Mouse (Mus musculus): Measurements from ENCODE around the gene Utrn.

The Utrn gene

DNA sequence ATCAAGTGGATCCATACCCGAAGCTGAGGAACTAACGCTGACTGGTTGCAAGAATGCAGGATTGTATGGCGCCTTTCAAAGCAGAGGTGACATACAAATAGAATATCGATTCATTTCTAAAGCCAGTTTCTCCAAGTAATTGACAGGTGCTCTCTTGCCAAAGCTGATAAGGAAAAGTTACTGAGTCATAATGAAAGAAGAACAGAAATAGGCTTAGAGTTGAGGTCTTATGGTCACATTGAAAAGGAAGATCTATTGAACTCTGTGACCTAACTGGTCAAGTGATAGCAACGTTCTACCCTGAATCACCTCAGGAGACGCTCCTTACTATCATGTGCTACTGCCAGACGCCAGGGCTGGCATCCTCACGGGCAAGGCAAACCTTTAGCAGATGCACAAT is 274.2 kb downstream of the Utrn start:
- no peak for DNase-seq (ENCODE audit: low spot score in 2 of 2)

DNA sequence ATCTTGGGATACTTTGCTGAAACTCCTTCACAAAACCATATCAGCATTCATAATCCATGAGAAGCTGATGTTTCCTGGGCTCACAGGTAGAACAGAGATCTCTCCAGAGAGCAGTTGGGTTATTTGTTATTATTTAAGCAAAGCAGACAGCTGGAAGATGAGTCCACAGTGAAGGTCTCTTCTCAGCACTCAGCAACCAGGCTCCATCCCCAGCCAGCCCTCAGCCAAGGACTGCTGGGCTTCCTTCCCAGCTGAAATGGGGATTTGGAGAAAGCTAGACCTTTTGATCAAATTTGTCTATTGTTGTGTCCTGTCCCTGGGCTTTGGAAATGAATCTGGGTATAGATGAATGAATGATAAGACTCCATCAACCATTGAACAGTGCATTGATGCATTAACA is 276.1 kb downstream of the Utrn start:
- no peak for DNase-seq (ENCODE audit: low spot score in 2 of 2)

DNA sequence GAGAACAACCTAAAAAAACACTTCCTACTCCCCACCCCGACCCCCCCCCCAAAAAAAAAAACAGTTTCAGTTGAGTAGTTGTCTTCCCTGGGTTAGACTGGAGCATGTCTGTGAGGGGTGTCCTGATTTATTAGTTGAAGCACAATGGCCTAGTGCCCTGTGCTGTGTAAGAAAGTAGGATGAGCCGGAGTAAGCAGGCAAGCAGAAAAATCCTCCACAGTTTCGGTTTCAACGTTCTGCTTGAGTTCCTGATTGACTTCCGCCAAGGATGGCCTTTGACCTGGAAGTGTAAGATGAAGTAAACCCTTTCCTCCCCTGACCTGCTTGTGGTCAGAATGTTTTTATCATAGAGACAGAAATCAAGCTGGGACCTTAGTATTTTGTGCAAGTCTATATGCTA is 277.2 kb downstream of the Utrn start:
- no peak for DNase-seq (ENCODE audit: low spot score in 2 of 2)

DNA sequence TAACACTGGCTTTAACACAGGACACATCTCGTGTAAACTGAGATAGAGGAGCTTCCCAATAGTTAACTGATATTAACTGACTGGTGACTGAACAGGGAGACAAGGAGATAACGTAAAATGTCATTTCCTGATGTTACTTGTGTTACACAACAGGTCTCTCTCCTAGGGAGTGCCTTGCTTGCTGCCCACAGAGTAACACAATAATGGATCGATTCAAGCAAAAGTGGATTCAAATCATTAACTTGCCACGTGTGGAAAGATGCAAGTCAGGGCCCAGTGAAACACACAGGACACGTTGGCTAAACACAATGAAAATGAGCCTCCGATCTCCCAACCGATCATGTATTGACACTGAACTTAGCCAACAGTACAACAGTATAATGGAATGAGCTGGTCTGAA is 281.1 kb downstream of the Utrn start:
- DNase-seq (ENCODE audit: low spot score in 2 of 2) = no peak

DNA sequence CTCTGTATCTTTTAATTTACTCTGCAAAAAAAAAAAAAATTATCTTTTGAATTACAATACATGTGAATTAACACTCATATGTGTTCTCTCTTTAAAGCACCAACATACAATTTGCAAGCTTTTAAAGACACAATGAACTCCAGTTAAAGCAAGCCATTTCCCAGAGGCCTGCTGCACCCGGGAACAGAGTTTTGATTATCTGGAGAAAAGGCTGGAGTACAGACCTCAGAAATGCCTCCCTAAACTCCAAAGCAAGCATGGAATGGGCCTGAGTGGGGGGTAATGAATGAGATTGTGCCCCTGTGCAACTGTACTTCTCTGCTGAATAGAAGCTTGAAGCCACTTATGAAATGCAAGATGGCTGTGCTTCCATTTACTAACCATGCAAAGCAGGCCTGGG is 281.8 kb downstream of the Utrn start:
- no peak for DNase-seq (ENCODE audit: low spot score in 2 of 2)

DNA sequence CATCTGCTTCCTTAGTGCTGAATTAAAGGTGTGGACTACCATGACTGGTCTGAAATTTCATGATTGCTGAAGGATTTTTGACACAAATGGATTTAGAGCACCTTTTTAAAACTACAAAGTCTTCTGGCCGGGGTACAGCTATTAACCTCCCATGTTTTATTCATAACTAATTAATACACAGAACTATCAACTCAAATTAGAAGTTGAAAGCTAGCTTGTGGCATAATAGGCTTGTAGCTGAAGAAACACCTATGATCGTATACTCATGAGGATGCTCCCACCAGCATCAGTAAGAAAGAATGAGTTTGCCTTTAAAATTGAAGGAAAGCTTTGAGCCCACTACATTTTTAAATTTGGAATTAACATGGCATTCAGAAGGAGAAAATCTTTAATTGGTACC is 282.3 kb downstream of the Utrn start:
- DNase-seq (ENCODE audit: low spot score in 2 of 2) = no peak

DNA sequence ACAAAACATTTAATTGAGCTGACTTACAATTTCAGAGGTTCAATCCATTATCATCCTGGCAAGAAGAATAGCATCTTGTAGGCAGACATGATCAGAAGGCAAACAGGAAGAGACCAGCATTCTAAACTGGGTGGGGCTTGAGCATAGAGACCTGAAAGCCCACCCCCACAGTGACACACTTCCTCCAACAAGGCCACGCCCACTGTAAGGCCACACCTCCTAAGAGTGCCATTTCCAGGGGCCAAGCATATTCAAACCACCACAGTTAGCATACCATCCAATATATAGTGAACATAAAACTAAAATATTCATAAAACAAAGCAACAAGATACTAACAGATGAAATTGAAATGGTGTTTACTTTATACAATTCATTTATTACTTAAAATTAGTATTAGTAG is 283.0 kb downstream of the Utrn start:
- no peak for DNase-seq (ENCODE audit: low spot score in 2 of 2)

DNA sequence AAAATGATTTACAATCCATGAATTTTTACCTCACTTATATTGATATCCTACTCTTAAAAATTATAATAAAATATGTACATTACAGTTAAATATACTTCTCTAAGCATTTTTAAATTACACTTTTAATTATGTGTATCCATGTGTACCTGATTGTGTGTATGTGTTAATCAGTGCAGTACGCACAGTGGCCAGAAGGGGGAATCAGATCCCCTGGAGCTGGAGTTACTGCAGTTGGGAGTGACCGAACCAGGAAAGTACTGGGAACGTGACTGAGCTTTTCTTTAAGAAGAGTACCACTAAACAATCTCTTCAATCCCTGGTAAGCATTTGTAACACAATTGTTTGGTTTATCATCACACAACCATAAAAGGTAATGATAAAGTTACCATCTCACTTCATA is 285.7 kb downstream of the Utrn start:
- DNase-seq (ENCODE audit: low spot score in 2 of 2) = no peak

DNA sequence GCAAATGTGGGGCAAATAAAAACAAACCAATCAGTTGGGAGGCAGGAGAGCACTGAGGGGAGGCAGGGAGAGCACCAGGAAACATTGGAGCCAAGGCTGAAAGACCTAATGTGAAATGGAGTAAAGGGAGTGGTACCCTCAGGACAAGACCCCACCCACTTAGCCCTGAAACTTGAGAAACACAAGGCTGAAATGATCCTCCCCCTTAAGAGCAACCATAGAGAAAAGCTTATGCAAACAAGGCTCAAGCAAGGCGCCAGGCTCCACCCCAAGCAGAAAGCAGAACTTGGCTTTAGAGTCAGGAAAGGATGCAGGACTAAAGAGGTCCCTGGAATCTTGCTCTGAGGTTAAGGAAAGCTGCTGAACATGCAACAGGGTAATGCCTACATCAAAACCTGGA is 290.1 kb downstream of the Utrn start:
- no peak for DNase-seq (ENCODE audit: low spot score in 2 of 2)

DNA sequence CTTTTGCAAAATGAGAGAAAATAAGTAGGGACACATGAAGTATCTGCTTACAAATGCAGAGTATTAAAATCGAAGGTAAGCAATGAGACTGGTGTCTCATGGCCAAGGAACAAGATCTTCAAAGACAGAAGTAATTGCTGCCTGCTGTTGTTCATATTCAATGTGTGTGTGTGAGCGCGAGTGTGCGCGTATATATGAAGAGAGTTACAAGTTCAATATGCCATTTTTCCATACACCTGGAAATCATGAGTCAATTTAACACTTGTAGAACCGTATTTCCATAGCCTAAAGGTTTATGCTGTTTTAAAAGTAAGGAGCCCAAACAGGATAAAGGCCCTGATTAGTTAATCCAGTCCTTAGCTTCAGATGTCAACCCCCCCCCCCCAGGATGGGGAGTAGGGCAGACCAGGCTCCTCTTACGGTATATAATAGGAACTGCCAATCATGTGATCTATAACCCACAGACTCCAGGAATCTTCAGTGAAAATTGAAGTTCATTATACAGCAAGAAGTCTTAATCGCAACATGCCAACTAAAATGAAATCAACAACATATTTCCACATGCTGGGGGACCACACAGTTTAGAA is 293.2 kb downstream of the Utrn start:
- no peak for DNase-seq (ENCODE audit: low spot score in 2 of 2)

DNA sequence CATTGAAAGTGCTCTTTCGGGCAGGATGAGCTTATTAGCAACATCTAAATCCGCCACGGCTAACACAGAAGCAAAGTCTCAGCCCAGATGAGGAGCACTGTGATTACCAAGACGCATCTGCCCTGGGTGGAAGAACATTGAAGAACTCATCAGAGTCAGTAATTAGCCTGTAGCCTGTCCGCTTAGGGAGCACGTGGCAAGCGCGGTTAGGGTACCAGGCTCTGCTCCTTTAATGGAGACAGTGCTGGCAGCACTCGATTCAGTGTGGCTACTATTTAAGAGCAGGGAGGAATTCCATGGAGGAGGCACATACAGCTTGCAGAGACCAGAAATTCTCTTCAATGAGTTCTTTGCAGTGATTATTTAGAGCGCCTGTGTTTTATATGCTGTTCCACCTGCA is 294.4 kb downstream of the Utrn start:
- no peak for DNase-seq (ENCODE audit: low spot score in 2 of 2)

DNA sequence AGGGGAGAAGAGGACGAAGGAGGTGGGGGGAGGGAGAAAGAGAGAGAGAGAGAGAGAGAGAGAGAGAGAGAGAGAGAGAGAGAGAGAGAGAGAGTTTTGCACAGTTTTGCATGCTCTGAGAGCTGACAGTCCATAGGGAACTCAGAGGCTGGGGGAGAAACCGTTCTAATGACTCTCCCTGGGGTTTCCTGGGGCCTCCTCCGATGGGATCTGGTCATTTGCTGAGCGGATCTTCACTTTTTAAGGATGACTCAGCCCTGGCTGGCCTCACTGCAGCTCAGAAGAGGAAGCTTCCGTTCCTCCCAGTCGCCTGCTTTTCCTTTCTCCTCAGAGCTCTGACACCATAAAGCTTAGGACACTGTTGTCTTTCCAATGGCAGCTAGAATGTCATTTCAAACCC is 295.6 kb downstream of the Utrn start:
- DNase-seq (ENCODE audit: low spot score in 2 of 2) = no peak

DNA sequence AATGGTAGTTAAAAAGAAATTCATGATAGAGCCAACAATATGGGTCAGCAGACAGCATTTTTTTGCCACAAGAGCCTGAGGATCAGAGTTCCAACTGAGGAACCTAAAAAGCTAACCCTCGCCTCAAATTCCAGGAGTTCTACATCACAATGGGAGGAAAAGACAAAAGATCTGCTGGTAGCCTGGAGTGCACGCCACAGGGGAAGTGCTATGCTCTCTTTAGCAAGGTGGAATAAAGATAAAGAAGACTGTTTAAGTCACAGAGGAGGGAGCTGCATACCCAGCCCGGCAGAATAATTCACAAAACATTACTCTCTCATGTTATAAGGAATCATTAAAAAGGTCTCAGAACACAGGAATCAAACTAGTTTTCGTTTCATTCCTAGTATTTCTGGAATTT is 296.4 kb downstream of the Utrn start:
- no peak for DNase-seq (ENCODE audit: low spot score in 2 of 2)

DNA sequence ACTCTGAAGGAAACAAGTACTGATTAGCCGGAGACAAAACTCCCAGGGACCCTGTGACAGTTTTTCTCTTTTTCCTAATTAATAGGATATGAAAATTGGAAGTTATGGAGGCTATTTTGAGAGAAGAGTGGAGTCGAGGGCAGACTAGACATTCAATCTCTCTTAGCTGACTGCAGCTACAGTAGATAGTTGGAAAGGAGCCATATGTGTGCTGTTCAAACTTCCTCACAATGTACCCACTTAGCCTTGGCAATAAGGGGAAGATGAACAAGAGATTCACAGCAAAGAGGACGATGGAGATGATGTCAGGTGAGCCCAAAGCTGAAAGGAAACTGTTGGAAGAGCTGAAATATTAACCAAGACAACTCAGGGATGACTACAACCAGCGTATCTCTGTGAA is 304.7 kb downstream of the Utrn start:
- DNase-seq (ENCODE audit: low spot score in 2 of 2) = no peak

DNA sequence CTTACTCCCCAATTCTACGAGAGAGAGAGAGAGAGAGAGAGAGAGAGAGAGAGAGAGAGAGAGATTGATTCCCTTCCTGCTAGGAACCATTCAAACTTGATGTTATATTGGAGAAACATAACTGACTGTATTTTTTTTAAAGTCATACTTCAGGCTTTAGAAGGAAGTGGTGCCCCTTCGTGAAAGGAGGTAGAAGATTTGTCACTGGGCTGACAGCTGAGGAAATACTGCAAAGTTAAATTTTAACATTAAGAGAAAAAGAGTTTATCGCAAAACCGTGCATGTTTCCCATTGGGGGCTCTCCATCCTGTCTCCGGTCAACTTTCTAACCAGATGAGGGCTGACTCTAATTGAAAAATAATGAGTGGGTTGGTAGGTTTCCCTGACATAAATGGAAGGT is 310.4 kb downstream of the Utrn start:
- no peak for DNase-seq (ENCODE audit: low spot score in 2 of 2)

DNA sequence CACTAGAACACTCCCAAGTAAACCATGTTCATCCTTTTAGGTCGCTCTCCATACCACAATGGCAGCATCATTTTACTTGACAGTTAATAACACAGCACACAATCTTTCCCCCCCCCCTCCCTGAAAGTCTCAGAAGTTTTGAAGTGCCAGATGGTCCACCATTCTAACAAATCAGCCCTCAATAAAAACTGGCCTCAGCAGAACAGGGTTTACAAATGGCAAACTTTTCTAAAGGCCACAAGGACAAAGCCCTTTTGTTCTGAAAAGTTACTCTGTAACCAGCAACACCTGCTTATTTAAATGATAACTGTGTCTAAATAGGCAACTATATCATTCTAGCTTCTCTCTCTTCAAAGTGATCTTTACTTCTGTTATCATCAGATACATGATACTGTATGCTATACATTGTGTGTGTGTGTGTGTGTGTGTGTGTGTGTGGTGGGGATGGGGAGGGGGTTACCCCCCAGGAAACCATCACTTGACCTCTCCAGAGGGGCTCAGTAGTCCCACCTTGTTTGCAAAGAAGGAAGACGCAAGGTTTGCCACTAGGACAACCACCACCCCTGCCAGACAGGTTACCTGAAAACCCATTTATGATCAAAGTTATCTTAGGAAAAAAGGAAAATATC is 315.0 kb downstream of the Utrn start:
- no peak for DNase-seq (ENCODE audit: low spot score in 2 of 2)

DNA sequence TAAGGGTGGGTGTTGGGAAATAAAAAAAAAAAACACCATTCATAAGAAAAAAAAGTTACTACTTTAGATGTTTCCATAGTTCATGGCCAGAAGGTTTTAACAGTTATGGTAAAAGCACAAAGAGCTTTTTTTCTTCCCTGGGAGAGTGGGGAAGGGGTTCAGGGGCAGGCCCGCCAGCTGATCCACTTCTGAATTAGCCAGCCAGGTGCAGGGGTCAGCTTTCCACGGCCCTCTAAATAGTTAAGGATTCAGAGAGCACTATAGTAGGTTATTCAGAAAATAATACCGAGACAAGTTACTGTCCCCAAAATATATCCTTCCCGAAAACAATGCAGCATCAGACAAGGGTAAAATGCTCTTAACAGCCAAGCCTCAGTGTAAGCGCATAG is 316.3 kb downstream of the Utrn start:
- DNase-seq (ENCODE audit: low spot score in 2 of 2) = no peak

DNA sequence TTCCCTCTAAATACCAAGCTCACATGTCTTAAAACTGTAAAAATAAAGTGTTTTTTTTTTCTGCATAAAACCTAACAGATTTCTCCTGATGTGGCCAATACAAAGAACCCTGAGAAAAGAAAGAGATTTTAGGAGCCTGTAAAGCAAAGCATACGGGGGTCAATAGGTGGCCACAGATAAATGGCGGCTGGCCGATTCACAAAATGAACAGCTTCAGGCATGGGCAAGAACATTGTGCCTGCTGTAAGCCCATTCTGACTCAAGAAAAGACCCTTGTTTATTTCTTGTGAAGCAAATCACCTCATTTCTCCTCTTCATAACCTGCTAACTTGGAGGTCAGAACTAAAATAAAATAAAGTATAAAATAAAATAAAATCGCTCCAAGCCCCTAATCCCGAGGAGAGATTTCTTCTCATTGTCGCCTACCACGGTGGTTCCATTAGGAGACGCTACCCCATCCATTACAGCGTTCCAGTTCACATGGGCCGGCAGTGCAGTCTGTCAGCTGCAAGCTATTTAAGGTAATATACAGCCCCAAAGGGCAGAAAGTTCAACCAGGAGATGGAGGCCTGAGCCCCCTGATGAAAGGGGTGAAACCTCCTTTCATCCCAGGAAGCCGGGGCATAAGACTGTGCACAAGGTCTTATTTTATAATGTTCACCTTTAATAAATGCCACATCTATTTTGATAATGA is 316.8 kb downstream of the Utrn start:
- no peak for DNase-seq (ENCODE audit: low spot score in 2 of 2)

DNA sequence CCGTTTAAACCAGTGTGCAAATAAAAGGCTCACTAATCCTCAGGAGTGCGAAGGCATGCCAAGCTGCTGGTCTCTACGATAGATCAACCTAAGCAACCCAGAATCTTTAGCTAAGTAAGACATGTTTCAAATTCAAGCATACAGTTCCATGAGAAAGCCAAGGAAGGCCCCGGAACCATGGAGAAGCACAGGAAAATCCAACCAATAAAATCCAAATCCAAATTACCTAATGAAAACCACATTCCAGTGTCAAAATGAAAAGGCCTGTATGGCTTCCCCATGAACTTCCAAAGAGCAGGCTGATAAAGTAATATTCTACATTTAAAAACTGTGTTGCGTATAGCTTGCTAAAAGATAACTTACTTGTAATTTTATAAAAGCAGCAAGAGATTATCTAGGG is 317.4 kb downstream of the Utrn start:
- DNase-seq (ENCODE audit: low spot score in 2 of 2) = no peak

DNA sequence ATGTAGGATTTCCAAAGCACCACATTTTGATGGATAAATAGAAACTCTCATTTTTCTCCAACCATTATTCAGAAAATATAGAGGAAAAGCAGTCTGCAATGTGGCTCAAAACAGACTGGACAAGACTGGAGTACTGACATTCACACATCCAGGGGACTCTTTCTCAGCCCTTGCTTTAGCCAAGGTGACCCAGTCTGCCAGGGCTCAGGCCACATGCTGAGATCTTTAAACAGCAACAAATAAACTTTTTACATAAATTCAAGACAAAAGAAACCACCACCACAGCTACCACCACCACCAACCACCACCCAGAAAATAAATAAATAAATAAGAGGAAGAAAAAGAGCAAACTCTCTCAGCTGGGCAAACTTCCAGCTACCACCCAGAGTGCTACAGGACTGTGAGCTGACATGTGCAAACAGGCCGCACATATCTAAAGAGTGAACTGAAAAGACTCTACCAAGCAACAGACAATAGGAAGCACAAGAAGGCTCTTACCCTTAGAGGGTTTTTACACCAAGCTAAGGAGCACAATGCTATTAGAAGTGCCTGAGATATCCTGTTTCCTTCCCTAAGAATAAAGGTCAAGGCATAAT is 319.1 kb downstream of the Utrn start:
- no peak for DNase-seq (ENCODE audit: low spot score in 2 of 2)

DNA sequence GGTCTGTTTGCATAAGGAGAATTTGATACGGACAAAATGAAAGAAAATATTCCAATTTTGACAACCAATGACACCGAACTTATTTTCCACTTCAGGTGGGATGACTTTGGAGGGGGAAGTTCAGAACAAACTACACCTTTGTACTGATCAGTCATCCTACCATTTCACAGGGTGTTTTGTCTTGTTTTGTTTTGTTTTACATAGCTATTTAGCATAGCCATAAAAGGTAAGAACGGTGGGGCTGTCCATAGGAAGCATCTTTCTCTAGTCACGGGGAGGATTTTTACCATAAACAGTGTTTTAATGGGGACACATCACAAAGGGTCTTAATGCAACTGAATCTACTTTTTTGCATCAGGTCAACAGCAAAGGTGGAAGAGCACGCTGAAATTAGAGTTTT is 319.9 kb downstream of the Utrn start:
- no peak for DNase-seq (ENCODE audit: low spot score in 2 of 2)

DNA sequence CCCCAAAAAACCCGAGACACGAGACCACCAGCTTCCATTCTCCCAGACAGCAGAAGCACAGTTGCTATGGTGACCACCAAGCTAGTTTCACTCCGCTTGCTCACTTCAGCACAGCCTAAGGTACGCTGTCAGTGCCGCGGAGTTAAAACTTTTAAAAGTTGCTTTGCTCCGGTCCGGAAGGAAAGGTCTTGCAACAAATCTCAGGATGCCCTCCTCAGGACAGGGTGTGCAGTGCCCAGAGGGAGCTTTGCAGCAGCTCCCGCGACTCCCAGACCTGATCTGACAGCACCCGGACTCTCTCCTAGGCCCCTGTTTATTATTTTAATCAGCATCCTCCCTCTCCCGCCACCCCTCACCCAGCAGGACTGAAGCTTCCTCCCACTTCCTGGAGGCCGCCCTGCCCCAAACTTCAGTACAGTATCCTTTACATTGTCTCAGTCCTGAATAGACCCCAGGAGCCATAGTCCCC is 320.5 kb downstream of the Utrn start:
- DNase-seq (ENCODE audit: low spot score in 2 of 2) = no peak

DNA sequence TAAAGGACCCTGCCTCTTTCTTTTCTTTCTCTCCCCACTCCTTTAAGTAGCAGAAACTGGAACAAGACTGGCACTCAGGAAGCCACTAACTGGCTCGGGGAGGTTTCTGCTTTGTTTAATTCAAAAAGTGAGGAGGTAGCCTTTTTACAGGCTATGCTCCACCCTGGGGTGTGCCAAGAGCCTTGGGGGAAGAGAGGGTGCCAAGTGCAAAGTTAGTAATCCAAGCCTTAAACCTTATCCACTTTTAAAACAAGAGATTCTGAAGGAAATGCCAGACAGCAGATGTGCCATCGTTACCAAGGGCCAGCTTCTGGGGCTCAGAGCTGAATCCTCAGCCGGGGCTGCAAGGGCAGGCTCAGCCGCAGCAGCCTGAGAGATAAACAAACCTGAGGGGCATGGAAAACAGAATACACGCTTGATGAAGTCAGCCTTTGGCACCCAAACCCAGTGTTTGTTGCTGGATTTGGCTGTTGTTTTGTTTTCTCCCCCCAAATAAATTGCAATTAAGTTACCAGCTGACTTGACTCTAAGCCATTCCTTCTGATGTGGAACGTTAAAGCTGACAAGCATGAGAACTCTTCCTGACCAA is 322.0 kb downstream of the Utrn start:
- DNase-seq (ENCODE audit: low spot score in 2 of 2) = no peak
